Mouse (Mus musculus) kidney, postnatal 14 days (tissue): ENCODE measurements around the gene Tfdp2.
"Not testable (repeated sequence)": the region's sequence is repeated elsewhere in the genome, so short reads cannot be mapped to it uniquely, and the experiment has no call there.

ENCODE experiments used
- DNase-seq: peaks from one replicate; pipeline ENCODE4 v3.0.0; 2022; ENCODE audit warnings: mixed read lengths

Tfdp2 gene

DNA sequence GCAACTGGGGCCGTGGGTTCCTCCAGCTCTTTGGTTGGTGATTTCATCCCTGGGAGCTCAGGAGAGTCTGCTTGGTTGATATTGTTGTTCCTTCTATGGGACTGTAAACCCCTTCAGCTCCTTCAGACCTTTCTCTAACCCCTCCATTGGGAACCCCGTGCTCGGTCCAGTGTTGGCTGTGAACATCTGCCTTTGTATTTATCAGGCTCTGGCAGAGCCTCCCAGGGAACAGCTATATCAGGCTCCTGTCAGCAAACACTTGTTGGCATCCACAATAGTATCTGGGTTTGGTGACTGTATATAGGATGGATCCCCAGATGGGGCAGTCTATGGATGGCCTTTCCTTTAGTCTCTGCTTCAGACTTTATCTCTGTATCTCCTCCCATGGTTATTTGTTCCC is 116.0 kb downstream of the Tfdp2 start:
- no peak for DNase-seq

DNA sequence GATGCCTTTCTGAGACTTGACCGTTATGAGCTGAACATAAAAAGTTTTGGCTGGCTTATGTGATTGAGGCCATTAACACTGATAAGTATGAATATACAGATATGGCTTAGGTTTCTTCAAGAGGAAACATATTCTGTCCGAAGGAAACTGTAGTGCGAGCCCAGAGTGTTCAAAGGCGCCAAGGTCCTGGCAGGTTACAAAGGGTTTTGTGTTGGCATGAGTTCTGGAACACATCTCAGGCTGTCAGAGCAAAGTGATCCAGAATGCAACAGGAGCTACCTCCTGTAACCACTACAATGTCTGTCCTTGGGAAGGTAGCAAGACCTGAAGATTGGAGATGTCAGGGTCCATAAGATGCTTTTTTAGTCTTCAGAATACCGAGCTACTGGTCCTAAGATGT is 123.3 kb downstream of the Tfdp2 start:
- no peak for DNase-seq

DNA sequence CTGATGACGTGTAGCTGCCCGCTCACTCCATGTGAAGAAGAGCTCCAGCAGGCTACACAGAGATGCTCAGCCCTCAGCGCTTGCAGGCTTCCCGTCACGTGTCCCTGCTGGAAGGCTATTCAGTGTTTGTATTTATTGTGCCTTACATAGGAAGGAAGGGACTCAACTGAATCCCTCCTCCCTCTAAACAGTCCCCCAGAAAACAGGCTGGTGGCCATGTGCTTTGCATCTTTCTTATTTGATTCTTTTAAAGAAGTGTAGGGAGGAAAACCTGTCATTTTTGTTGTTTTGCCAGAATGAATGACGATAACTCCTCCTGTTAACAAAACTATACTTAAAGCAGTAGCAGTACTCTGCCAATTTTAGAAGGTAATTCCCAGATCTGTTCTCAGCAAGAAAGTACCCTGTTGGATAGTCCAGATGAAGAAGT is 124.5 kb downstream of the Tfdp2 start:
- no peak for DNase-seq

DNA sequence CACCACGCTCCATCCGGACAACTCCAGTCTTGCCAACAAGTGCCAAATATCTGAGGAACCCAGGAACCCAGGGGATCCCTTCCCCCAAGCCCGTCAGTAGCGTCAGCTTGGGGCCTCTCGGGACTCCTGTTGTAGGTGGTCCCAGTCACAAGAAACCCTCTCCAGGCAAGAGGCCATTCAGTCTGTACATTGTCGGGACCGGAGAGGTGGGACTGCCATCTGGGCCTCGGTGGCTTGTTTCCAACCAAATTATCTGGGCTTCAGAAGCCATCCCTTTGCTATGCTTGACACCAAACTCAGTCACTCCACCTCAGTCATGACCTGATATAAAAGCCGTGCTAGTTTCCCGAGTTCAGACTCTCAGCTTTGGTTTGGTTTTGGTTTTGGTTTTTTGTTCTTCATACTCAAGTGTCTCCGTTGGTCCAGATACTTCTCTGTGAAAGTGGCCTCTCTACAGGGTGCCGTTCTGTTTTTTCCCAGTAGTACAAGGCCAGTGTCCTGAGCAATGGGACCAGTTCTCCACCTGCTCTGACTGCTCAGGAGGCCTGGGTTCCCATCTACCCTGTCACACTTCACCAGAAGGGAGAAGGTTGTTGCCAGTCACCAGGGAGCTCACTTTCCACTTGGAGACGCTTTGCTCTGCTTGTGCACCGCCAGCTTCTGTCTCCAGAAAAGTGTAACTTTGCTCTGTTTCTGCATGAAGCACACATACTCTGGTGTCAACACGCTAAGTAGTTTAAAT is 126.5 kb downstream of the Tfdp2 start:
- DNase-seq, result no peak

DNA sequence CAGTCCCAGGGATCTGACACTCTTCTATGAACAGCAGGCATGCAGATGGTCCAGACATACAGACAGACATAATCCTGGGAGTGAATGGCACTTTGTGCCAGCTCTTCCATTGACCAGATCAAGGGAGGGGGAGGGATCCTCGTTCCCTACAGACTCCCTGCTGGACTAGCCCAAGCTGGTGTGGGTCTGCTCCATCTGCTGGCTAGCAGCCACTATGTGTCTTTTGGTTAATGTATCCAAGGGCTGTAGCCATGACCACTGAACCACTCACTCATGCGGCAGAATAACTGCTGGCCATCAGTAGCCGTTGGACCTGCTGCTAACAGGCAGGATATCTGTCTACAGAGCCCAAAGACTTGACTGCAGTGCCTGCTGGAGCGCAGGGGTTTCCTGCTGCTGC is 128.4 kb downstream of the Tfdp2 start:
- peak; percentile 77 for DNase-seq

DNA sequence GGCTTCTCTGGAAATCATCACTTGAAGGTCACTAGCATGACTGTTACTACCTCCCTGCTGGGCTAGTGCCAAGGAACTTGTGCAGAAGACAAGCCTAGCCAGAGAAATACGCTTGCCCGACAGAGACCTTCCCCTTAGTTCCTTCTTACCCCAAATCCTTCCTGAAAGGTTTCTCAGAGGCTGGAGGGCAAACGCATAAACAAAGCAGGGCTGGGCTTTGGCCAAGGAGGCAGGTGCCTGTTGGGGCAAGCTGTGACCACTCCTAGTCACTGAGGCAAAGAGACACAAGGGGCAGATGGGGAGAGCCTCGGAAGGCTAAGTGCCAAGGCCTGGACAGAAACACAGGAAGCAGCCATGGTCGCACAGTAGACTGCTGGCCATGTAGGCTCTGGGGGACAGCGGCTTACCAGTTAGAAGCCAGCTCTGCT is 130.4 kb downstream of the Tfdp2 start:
- peak; percentile 40 for DNase-seq

DNA sequence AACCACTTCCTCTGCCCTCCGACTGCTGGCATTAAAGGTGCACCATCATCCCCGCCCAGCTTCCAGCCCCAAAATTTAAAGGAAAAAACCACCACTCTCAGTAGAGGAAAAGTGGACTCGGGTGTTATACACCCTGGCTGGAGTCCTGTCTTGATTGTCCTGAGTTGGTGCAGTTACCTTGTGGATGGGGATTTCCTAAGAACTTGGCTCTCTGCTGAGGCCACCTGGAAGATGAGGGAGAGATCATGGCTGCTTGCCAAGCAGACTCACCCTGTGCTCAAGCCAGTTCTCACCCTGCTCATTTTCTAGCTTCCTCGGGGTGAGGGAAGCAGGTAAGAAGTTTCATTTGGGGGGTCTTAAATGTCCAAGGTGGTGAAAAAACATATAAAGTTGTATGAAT is 132.2 kb downstream of the Tfdp2 start:
- DNase-seq, result peak; percentile 22

DNA sequence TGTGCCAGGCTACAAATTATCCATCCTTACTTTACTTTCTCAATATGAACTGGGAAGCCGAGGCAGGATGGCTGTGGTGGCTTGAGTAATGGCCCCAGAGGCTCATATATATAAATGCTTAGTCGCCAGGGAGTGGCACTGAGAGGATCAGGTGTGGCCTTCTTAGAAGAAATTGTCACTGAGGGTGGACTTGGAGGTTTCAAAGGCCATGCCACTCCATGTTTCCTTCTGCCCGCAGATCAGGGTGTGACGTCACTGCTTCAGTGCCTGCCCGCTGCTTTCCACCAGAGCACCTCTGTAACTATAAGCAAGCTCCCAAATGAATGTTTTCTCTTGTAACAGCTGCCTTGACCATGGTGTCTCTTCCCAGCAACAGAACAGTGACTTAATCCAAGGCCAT is 135.1 kb downstream of the Tfdp2 start:
- peak; percentile 8 for DNase-seq

DNA sequence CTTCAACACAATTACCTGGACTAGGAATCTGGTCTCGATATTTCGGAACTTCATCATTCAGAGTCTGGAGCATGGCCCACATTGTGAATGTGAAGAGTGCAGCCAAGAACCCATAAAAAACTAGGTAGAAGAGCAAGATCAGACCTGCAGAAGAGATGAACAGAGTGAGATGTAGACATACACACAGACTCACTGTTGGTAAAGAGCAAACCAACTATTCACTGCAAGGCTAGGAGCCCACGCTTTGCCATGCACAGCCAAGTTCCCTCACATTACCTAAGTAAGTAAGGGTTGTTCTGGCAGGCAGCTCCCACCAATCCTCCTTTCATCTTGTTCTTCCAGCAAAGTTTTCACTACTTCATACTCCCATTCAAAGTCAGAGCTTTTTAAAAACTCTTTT is 149.7 kb downstream of the Tfdp2 start:
- no peak for DNase-seq

DNA sequence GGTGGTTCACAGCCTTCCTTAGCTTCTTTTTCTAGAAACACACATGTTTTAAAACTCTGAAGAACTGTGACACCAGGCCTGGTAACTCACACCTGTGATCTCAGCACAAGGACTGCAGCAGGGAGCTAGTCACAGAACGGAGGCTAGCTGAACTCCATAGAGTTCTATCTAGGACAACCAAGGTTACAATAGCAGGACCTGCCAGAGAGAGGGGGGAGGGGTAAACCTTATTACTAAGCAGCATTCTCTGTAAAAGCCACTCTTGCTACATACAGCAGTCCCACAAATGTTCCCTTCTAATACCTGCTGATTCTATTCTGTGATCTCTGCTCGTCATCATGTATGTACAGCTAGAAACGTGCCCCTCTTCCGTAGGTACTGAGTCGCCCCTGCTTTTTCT is 152.8 kb downstream of the Tfdp2 start:
- DNase-seq, result no peak

DNA sequence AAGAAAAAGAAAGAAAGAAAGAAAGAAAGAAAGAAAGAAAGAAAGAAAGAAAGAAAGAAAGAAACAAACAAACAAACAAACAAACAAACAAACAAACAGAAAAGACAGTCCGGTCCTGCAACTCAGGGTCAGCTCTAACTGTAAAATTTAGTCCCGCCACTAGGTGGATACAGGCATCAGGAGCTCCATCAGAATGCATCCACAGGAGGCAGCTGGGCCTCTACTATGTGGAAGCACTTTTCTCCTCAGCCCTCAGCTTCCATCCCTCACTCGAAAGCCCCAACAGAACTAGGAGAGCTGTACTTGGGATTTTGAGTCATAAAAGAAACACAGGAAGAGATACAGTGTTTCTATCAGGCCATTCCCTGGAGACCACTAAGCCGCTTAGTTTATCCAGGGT is 153.9 kb downstream of the Tfdp2 start:
- peak; percentile 82 for DNase-seq

DNA sequence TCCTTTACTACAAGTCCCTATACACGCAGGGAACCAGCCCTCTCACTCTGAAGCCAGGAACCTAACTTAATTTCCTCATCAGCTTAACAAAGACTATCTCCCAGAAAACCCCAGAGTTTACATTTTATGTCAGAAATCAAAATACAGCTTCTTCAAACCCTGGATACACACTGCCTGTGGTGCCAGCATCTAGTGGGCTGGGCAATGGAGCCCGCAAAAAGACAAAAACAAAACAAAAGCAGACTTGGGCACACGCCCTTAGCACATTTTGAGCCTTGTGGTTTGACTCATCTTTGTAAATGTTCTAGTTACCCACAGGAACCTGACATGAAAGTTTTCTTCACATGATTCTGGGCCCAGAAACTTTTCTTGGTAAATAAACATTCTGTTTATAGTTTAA is 154.4 kb downstream of the Tfdp2 start:
- DNase-seq, result no peak

DNA sequence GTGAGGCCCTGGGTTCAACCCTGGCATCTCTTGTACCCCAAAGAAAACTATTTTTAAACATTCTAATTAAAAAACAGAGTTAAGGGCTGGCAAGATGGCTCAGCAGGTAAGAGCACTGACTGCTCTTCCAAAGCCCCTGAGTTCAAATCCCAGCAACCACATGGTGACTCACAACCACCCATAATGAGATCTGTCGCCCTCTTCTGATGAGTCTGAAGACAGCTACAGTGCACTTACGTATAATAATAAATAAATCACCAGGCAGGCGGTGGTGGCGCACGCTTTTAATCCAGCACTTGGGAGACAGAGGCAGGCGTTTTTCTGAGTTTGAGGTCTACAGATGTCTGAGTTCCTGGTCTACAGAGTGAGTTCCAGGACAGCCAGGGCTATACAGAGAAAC is 155.7 kb downstream of the Tfdp2 start:
- DNase-seq, result not testable (repeated sequence)

DNA sequence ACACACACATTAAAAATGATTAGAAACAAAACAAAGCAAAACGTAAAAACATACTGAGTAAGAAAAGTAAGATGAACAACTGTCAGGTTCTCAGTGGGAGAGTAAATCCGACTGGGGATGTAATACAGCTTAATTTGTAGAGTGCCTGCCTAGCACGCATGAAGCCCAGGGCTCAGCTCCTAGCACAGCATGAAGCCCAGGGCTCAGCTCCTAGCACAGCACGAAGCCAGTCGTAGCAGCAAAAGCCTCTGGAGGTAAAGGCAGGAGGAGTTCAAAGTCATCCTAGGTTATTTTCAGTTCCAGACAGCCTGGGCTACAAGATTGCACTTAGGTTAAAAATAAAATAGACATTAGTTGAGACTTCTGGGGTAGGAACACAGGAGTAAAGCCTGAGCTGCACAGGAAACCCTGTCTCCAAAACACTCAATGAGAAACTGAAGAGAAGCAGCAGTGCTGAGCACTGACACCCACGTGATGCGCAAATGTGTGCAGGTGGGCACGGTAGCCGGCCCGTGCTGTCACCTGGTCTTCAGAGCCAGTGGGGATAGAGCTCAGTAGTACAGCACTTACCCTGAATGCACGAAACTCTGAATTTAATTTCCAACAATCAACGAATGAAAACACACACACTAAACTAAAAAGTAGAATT is 157.2 kb downstream of the Tfdp2 start:
- DNase-seq, result no peak

DNA sequence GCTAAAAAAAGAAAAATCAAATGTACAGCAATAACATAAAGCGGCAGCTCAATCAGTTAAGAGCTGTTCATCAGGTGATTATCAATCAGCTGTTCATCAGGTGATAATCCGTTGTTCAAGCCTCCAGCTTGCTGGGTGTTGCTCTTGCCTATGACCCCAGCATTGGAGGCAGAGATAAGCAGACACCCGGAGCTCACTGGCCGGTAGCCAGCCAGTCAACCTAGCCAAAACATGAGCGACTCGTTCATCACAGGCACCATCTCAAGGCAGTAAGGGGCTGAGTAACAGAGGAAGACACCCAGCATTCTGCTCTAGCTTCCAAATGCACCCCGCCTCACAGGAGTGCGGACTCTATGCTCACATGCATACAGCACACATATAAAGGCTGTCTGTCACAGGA is 157.7 kb downstream of the Tfdp2 start:
- no peak for DNase-seq

DNA sequence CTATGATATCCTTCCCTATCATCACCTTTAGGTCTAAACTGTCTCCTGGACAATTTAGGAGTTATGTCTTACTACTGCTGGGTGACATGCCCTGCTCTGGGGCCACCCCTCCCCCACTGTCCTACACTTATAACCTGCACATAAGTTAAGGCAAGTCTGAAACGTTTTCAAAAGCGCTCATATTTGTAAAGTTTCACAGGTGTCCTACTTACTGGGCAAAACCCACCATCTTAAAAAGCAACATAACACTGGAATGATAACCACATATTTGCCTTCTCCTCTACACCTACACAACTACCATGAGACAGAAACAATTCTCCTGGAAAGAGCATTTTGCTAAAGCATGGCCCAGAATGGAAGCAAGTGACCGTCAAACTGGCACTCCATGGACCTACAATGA is 164.0 kb downstream of the Tfdp2 start:
- DNase-seq, result no peak

DNA sequence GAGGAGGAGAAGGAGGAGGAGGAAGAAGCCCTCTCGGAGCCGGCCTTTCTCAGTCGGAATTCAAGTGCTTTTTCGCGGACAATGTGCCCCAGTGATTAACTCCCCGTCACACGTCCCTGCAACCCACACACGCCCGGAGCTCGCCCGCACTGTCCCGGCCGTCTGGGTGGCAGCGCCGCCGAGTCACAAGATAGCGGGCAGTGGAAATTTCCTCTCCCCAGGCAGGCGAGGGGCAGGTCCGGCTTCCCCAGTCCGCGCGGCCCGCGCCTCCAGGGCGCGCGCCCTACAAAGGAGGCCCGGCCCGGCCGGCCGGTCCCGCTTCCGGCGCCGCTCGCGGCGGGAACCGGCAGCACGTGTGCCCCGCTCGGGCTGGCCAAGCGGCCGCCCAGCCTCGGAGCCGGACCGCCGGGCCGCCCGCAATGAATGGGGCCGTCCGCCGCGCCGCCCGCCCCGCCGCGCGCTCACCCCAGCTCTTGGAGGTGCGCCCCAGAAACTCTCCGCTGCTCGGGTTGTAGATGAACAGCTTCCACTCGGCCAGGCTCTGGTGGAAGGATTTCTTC is 167.6 kb downstream of the Tfdp2 start:
- peak; percentile 86 for DNase-seq

DNA sequence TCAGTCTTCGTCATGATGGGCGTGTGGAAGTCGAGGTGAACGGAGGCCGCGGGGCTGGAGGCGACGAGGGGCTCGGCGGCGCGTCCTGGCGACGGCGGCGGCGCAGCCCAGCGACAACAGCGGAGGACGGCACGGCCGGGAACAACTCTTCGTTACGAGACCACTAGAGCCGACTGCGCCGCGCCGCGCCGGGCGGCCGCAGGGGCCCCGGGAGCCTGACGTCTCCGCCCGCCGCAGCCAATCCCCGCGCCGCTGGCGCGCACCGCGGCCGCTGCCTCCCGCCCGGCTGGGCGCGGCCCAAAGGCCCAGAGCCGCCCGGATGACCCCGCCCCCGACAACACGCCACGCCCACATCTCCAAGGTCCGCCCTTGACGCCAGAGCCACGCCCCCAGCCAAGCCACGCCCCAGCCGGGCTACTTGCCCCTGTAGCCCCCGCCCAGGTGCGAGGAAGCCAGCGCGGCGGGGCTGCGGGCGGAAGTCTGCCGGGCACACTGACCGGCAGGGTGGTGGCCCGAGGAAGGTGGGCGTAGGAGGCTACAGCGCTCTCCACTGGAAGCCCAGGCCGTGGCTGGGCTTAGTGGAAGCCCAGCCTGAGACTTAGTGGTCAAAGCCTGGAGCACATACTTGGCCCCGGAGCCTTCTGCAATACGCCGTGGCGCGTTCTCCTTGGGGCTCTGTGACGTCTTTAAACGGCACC is 168.2 kb downstream of the Tfdp2 start, which contains the start of gene Atp1b3:
TSS of gene Atp1b3 (minus strand) at position 302 of the 698 bp plus-strand sequence.
- DNase-seq, result peak; percentile 99

DNA sequence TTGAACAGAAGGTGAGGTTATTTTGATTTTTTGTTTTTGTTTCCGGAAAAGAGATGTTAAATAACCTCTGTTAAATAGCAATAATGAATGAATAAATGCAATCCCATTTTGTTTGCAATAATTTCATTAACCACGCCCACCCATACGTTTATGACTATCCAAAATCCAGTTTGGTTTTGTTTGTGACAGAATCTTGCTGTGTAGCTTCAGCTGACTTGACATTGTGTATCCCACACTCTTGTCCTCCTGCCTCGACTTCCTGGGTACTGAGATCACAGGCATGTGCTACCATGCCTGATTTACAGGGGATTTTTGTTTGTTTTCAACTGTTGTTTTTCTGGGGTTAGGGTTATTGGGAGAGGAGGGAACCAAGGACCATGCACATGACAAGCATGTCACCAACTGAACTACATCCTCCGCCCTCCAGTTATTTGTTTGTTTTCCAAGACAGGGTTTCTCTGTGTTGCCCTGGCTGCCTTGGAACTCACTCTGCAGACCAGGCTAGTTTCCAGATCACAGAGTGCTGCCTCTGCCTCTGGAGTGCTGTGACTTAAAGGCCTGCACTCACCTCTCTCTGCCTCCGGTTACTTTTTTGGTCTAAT is 169.3 kb downstream of the Tfdp2 start:
- no peak for DNase-seq

DNA sequence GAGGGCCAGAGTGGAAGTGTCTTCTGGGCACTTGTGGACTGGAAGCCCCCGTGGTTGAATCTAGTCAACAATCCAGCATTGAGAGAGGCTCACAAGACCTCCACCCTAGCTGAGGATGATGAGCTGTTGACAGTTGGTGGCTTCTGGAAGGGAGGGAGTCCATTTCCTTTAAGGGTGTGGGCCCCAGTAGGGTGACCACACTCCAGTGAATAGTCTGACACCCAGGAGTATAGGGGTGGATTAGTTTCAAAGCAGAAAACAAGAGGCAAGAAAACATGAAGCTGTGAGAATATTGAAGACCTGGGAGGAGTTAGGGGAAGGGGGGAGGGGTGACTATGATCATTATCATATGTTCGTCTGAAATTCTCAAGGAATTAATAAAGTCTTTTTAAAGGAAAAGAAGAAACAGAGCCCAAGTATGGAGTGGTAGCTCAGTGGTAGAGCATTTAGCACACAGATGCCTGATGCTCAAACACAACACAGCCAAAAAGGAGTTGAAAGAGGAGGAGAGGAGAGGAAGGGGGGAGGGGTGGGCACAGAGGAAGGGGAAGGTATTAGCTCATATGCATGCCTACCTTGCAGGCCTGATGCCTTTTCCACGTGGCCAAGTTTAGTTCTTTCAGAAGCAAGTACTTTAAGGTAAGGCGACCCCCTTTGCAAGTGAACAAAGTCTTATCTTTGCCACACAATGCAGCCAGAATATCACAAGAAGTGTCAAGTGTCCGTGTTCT is 173.7 kb downstream of the Tfdp2 start:
- DNase-seq, result no peak

DNA sequence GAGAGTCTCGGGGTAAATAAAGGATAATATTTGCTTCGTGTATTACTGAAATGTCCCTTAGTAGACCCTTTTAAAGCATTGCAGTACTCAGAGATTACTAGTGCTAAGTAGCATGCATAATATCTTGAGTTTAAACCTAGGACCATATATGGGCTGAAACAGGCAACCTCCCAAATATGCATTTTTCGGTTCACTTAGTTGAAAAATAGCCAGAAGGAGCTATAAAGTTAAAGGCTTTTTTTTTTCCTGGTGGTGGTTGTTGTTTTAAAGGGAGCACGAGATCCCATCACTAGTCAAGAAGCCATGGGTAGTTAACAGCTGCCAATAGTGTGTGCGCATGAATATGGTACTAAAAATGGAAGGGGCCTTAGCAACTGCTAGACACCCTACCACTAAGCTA is 175.0 kb downstream of the Tfdp2 start:
- DNase-seq, result no peak
